Mouse (Mus musculus) right cerebral cortex, postnatal 36 days (tissue): ENCODE results near the gene Slco1a4.
"Not testable (repeated sequence)": the region's sequence is repeated elsewhere in the genome, so short reads cannot be mapped to it uniquely, and the experiment has no call there.

ENCODE experiments used
- DNase-seq, 2 experiments: peaks; one replicate each; pipeline ENCODE4 v3.0.0; 2022; ENCODE audit warnings: low spot score in 2 of 2, mixed read lengths in 1 of 2

Gene Slco1a4

DNA sequence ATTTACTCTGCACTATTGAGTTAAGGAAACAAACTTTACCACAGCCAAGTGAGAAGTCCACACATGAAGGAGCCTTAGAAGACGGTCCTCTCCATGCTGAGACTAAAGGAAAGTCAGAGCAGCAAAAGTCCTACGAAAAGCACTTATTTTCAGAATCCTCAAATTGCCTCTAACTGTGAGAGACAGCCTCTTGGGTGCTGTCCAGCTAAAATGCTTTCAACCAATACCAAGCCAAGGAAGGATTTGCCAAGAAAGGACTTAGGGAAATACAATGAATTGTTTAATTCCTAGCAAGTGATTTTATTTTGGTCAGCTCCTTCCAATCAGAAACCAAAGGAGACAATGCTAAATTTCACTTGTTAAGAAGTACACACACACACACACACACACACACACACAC is at the start of gene Slco1a4:
TSS of gene Slco1a4 (minus strand) at position 115 of the 400 bp plus-strand sequence.
- DNase-seq: no peak

DNA sequence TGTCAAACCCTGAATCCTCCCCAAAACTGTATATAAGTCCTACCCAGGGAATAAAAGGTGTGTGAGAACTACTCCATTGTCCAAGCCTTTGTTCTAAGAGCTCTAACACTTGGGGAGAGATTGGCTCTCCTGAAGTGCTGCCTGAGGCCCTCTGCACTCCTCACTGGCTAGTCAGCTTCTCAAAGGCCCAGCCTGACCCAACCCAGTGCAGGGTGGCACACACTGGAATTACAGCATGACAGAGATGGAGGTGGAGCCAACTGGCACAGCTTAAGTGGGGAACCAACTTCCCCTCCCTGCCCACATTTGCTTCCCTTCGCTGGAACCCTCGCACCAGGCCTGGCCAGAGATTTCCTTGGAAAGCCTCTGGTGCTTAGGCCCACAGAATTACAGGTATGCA is 42.2 kb upstream of the Slco1a4 start:
- no peak for DNase-seq

DNA sequence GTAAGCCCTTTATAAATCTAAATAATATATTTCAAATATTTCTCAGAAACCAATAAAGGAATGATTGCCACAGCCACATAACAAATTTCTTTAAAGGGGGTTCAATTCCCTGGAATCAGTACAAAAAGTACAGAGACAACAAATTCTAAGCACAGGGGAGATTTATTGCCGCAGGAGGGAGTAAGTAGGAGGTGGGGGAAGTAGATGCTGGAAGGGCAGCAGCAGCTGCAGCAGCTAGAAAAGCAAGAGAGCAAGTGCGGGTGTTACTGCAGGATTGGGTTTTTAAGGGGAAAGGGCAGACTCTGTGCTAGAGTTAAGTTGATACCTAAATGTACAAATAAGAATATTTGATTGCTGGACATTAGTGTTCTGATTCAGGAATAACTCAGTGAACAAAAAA is 33.7 kb upstream of the Slco1a4 start:
- no peak for DNase-seq

DNA sequence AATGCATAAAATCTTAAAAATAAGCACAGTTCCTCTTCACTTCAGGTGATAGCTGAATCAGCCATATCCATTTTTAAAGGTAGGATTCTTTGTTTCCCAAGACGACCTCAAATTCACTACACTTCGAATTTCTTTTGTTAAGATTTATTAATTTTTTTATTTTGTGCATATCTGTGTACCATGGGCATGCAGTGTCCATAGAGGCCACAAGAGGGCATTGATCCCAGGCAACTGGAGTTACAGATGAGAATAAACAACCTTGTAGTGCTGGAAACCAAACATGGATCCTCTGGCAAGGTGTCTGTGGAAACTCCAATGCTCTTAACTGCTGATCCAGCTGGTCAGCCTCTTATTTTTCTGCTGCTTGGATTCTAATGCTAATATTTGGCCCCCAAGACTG is 32.2 kb upstream of the Slco1a4 start:
- no peak for DNase-seq

DNA sequence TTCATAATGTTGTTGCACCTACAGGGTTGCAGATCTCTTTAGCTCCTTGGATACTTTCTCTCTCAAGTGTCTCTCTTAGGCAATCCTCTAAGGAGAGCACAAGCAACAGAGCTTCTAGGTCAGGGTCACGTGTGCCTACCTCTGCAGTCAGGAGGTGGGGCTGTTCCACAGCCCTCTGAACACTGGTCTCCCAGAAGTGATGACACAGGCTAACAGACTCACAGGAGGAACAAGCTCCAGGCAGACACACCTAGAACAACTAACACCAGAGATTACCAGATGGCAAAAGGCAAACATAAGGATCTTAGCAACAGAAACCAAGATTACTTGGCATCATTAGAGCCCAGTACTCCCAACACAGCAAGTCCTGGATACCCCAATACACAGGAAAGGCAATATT is 26.6 kb upstream of the Slco1a4 start:
- DNase-seq: no peak

DNA sequence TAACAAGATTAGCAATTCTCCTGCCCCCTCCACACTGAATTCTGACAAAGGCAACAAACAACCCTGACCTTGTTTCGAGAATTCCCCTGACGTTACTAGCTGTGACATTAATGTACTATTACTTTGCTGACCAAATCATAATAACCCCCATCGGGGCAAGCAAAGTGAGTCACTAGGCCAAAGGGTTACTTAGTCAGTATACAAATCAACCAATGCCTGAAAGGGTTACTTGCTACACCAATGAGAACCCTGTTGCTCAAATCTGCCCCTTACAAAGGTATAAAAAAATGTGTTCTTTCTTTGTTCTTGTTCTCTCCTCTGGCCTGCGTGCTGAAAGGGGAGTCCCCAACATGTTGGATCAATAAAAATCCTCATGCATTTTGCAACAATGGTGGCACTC is 19.7 kb upstream of the Slco1a4 start:
- DNase-seq: not testable (repeated sequence)

DNA sequence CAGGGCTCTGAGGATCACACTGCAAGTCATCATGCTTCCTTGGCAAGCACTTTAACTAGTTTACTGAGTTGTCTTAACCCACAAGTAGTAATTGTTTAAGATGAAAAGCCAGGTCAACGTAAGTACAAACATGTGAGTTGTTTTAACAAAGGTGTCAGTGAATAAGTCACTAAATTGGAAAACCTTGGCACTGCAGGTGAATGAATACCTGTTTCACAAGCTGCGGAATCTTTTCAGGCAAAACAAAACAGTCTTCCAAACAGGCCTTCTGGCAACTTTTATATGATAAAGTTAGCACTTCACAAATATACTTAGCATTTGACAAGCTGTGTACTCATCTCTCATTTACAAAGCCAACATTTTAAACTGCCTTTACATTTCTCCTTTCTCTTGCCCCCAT is 15.7 kb upstream of the Slco1a4 start:
- no peak for DNase-seq

DNA sequence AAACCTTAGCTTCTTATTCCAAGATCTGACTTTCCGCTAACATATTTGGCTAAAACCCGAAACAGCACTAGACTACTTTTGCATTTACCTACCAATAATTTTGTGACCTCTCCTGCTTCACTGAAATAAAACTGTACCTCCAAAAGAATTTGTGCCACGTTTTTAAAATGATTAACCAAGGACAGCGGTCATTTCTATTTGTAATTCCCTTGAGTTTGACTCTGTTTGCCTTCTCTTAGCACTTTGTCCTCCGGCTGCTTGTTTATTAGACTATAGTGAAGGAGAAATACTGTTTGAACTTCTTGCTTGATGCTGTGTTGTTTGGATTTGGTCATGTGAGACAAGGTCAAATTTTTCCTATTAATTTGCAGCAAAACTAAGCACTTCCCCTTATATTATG is 12.7 kb upstream of the Slco1a4 start:
- no peak for DNase-seq

DNA sequence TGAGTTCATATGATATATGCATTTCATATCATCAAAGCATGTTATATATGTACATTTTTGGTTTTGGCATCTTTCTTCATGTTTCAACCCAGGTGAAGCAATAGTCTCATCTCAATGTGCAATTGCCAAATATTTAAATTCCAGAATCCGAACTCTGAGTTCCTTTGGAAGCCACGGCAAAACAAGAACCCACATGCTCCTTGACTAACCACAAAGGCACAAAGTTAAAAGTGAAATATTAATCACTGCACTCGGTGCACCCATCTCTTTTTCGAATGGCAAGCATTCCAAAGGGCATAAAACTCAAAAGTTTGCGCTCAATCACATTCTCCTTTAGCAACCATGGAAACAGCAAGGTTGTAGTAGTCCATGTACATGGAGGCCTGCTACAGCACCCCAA is 10.0 kb upstream of the Slco1a4 start:
- DNase-seq: no peak

DNA sequence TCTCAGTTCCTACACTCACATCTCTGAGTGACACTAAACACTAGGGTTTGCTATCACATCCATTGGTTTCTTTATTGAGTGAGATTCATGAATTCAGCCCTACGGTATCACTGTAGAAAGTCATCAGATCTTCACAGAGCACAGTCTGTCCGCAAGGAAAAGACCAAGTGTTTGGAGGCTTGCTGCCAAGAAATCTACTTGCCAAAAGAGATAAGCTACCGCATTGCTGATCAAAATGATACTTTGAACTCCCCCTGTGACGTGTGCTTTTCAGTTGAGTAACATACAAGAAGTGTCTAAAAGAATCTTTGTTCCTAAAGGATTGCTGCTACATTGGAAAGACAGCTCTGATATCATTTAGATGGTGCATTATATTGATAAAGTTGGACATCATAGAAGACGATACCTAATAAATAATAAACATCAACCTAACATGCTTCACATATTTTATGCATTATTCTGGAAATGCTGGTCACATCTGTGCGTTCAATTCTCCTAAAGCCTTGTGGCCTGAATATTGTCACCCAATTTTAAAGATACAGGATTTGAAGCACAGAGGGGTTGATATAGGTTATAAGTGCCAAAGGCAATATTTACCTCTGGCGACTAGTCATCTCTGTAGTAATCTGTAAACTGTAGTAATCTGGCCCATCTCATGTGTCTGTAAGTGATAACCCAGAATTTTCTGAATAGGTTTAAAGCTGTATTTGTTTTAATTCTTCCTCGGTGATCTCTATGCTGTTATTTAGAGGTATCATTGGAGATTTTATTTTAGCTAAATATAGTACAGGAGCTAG is 1.9 kb upstream of the Slco1a4 start:
- DNase-seq: no peak

DNA sequence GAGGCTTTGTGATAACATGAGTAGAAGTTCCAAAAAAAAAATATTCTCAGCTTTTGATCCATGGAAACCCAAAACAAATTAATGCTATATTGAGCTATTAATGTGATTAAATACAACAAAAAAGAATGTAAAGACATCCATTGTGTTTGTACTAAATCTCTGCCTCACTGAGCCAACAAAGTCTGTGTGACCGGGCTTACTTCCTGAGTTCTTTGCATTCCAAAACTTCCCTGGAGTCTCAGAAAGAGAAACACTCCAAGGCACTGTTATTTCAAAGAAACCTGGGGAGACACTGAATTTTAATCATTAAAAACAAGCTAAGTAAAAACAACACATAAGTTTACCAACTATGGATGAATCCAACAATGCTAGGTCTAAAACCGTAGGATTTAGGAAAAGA is 2.4 kb downstream of the Slco1a4 start:
- no peak for DNase-seq

DNA sequence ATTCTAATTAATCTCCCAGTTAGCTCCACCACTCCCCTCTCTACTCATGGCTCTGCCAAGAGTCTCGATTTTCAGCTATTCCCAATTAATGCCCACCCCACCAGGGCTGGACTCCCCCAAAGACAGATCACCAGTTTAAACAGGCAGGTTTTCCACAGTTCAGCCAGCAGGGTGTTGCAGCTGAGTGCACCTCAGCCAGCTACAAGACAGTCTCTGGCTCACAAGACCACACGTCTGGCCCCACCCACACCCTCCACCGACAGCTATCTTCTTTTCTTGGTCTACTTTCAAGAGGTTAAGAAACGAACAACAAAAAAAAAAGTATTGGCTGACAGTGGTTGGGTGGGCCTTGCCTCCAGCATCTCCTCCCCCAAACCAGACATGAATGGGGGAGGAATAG is 6.9 kb downstream of the Slco1a4 start:
- DNase-seq: no peak

DNA sequence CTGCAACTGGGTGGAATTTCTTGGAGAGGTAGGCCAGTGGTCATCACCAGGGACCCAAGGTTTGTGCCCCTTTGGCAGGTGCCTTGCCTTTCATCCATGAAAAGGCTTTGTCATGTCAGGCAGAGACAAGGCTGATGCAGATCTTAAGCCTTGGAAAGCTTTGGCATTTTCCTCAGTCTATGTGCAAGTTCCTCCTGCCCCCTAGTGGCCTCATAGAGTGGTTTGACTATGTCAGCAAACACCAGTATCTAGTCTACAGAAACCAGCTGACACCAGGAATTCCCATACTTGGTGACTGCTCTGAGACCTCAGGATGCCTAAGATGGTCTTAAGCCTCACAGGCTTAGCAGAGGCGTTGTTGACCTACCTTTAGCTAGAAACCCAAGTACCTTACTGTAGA is 58.2 kb downstream of the Slco1a4 start:
- peak in 1 of 2 experiments; percentile 8 for DNase-seq

DNA sequence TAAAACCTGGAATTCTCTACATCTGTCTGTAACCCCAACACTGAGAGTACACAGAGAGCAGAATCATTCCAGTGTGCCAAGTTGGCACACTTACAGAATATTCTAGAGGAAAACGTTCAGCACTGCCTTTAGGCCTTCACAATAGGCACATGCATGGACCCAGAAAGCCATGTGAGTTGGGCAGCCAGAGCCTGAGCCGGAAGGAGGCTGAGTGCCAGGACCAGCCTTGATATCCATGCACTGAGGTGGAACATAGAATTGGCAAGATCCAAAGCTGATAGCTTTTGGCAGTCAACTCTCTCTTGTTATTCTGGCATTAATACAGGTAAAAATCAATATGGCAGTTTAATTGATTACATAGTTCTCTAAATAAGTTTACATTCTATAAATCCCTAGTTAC is 81.5 kb downstream of the Slco1a4 start:
- DNase-seq: no peak

DNA sequence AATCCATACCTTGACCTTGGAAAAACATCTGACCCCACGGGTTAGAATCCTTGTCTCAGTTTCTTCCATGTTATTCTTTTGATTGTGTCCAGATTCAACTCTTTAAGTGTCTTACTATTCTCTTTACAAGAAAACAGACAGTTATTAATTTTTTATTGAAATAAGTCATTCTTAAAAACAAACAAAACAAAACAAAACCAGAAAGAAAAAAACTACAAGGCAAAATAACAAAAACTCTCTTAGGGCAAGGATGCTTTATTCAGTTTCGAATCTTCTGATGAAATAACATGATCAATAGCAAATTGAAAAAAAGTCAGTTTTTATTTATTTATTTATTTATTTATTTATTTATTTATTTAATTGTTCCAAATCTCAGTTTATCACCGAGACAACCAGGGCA is 82.3 kb downstream of the Slco1a4 start, which contains the start of gene Gm5724:
TSS of gene Gm5724 (minus strand) at position 101 of the 400 bp plus-strand sequence.
- DNase-seq: no peak
